Mouse (Mus musculus) kidney, postnatal 14 days (tissue): ENCODE measurements around the gene 2900026A02Rik.

ENCODE experiments used
- DNase-seq: peaks from one replicate; pipeline ENCODE4 v3.0.0; 2022; ENCODE audit warnings: mixed read lengths

2900026A02Rik gene

GRCm38 (mm10) chr5:113173318-113173717 is 47.7 kb downstream of the 2900026A02Rik start:
- peak; percentile 78 for DNase-seq

- no peak for DNase-seq
Observed at GRCm38 (mm10) chr5:113171968-113172578, 49.0 kb downstream of the 2900026A02Rik start.

GRCm38 (mm10) chr5:113170064-113170754 is 50.8 kb downstream of the 2900026A02Rik start:
- DNase-seq = no peak

GRCm38 (mm10) chr5:113167733-113168132 is 53.3 kb downstream of the 2900026A02Rik start:
- no peak for DNase-seq

GRCm38 (mm10) chr5:113165481-113165880 is 55.6 kb downstream of the 2900026A02Rik start:
- no peak for DNase-seq

- peak; percentile 69 for DNase-seq
Observed at GRCm38 (mm10) chr5:113164873-113165441, 56.1 kb downstream of the 2900026A02Rik start.

- no peak for DNase-seq
Observed at GRCm38 (mm10) chr5:113164448-113164847, 56.6 kb downstream of the 2900026A02Rik start.

GRCm38 (mm10) chr5:113163116-113163515 is 57.9 kb downstream of the 2900026A02Rik start:
- DNase-seq = no peak

- DNase-seq = no peak
Observed at GRCm38 (mm10) chr5:113162699-113163098, 58.3 kb downstream of the 2900026A02Rik start.

GRCm38 (mm10) chr5:113161576-113161975 is 59.5 kb downstream of the 2900026A02Rik start:
- no peak for DNase-seq

- DNase-seq = no peak
Observed at GRCm38 (mm10) chr5:113160320-113160719, 60.7 kb downstream of the 2900026A02Rik start.

GRCm38 (mm10) chr5:113158759-113159355 is 62.2 kb downstream of the 2900026A02Rik start:
- DNase-seq = no peak

GRCm38 (mm10) chr5:113157588-113157987 is 63.4 kb downstream of the 2900026A02Rik start:
- DNase-seq = no peak

GRCm38 (mm10) chr5:113157006-113157405 is 64.0 kb downstream of the 2900026A02Rik start:
- no peak for DNase-seq

- peak; percentile 85 for DNase-seq
Observed at GRCm38 (mm10) chr5:113155133-113155532, 65.9 kb downstream of the 2900026A02Rik start.

- DNase-seq = no peak
Observed at GRCm38 (mm10) chr5:113154441-113154840, 66.6 kb downstream of the 2900026A02Rik start.

GRCm38 (mm10) chr5:113153508-113153830 is 67.6 kb downstream of the 2900026A02Rik start:
- DNase-seq = no peak

GRCm38 (mm10) chr5:113152663-113153507 is 68.2 kb downstream of the 2900026A02Rik start:
- DNase-seq = peak; percentile 72

- peak; percentile 77 for DNase-seq
Observed at GRCm38 (mm10) chr5:113151554-113152103, 69.4 kb downstream of the 2900026A02Rik start.

GRCm38 (mm10) chr5:113150871-113151553 is 70.0 kb downstream of the 2900026A02Rik start:
- no peak for DNase-seq

GRCm38 (mm10) chr5:113149052-113149451 is 72.0 kb downstream of the 2900026A02Rik start:
- DNase-seq = no peak

GRCm38 (mm10) chr5:113147994-113148471 is 73.0 kb downstream of the 2900026A02Rik start:
- no peak for DNase-seq
